Mouse (Mus musculus): ENCODE measurements at regions not wholly inside any gene's neighbourhood (a gene's known extent, or its start where the extent isn't known, plus 50 kb on each side); places are given as distances from the start of the nearest gene placed in this dataset.
A peak's percentile ranks its signal among the peaks of the same experiment; 100 is the strongest.

- no peak for ATAC-seq (replicated peaks; ENCODE audit: poor library complexity)
Measured at GRCm38 (mm10) chr5:43339671-43340070, 106.7 kb downstream of the Cpeb2 start.

- ATAC-seq (replicated peaks; ENCODE audit: poor library complexity), result no peak
Measured at GRCm38 (mm10) chr5:43341475-43341874, 108.5 kb downstream of the Cpeb2 start.

- ATAC-seq (replicated peaks; ENCODE audit: poor library complexity), result no peak
Measured at GRCm38 (mm10) chr5:43344441-43344840, 111.5 kb downstream of the Cpeb2 start.

GRCm38 (mm10) chr5:43350987-43351386 is 118.0 kb downstream of the Cpeb2 start:
- no peak for ATAC-seq (replicated peaks; ENCODE audit: poor library complexity)

GRCm38 (mm10) chr5:43353021-43353990 is 120.3 kb downstream of the Cpeb2 start:
- no peak for ATAC-seq (replicated peaks; ENCODE audit: poor library complexity)

- ATAC-seq (replicated peaks; ENCODE audit: poor library complexity), result peak; percentile 70
Measured at GRCm38 (mm10) chr5:43354351-43354942, 121.5 kb downstream of the Cpeb2 start.

GRCm38 (mm10) chr5:43355026-43355580 is 122.1 kb downstream of the Cpeb2 start:
- ATAC-seq (replicated peaks; ENCODE audit: poor library complexity), result peak; percentile 81

GRCm38 (mm10) chr5:43355832-43356231 is 122.9 kb downstream of the Cpeb2 start:
- ATAC-seq (replicated peaks; ENCODE audit: poor library complexity), result no peak

- ATAC-seq (replicated peaks; ENCODE audit: poor library complexity), result no peak
Measured at GRCm38 (mm10) chr5:43357100-43357680, 124.2 kb downstream of the Cpeb2 start.

GRCm38 (mm10) chr5:43357901-43358300 is 124.9 kb downstream of the Cpeb2 start:
- ATAC-seq (replicated peaks; ENCODE audit: poor library complexity), result no peak

GRCm38 (mm10) chr5:43358928-43359765 is 126.2 kb downstream of the Cpeb2 start:
- no peak for ATAC-seq (replicated peaks; ENCODE audit: poor library complexity)

- ATAC-seq (replicated peaks; ENCODE audit: poor library complexity), result peak; percentile 73
Measured at GRCm38 (mm10) chr5:43360298-43360697, 127.3 kb downstream of the Cpeb2 start.

GRCm38 (mm10) chr5:43361026-43361425 is 128.1 kb downstream of the Cpeb2 start:
- ATAC-seq (replicated peaks; ENCODE audit: poor library complexity), result no peak

- ATAC-seq (replicated peaks; ENCODE audit: poor library complexity), result no peak
Measured at GRCm38 (mm10) chr5:43372385-43372784, 139.4 kb downstream of the Cpeb2 start.

- no peak for ATAC-seq (replicated peaks; ENCODE audit: poor library complexity)
Measured at GRCm38 (mm10) chr5:43384689-43385375, 130.5 kb upstream of the C1qtnf7 start.

- ATAC-seq (replicated peaks; ENCODE audit: poor library complexity), result no peak
Measured at GRCm38 (mm10) chr5:43390997-43391396, 124.3 kb upstream of the C1qtnf7 start.

GRCm38 (mm10) chr5:43391412-43392029 is 123.8 kb upstream of the C1qtnf7 start:
- peak; percentile 83 for ATAC-seq (replicated peaks; ENCODE audit: poor library complexity)

GRCm38 (mm10) chr5:43392908-43393545 is 122.3 kb upstream of the C1qtnf7 start:
- ATAC-seq (replicated peaks; ENCODE audit: poor library complexity), result 0 out of 2 replicates have a peak, but pooled peaks have one; percentile 23

- ATAC-seq (replicated peaks; ENCODE audit: poor library complexity), result no peak
Measured at GRCm38 (mm10) chr5:43417259-43417658, 98.1 kb upstream of the C1qtnf7 start.

Measured in megakaryocyte progenitor cell, adult 5-6 weeks (primary cell).